Mouse (Mus musculus): ENCODE measurements around the gene Frmpd2. TPM values are rescaled to one million over a fixed set of nuclear protein-coding genes. Genes with fewer than 3 reads are reported as not detected.
A peak's percentile ranks its signal among the peaks of the same experiment; 100 is the strongest.
"Not testable (repeated sequence)": the region's sequence is repeated elsewhere in the genome, so short reads cannot be mapped to it uniquely, and the experiment has no call there.

Gene Frmpd2
- total and polyA plus RNA-seq, 3 experiments = not detected

DNA sequence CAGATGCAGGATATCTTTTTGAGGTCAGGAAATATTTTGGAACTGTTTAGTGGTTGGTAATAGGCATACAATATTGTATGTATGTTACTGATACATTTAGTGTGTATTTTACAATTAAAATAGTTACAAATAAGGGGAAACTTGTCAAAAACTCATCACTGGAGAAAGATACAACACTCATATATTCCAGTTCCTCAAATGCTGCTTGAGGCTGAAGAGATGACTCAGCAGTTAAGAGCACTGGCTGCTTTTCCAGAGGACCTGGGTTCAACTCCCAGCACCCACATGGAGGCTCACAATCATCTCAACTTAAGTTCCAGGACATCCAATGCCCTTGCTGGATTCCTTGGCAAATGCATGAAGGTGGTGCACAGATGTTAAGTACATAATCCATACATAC, 47.4 kb upstream of the Frmpd2 start:
- H3K4me2 ChIP-seq (ENCODE audit: insufficient read depth, low read depth, poor library complexity, severe bottlenecking) = no peak overlapping the region
- no peak overlapping the region for H3K4me3 ChIP-seq (replicated peaks in 1 of 3; ENCODE audit: low read depth in 2 of 3, low read length in 2 of 3, poor library complexity in 1 of 3)
- H3K9ac ChIP-seq (ENCODE audit: insufficient read depth, low read depth) = no peak overlapping the region
- H3K36me3 ChIP-seq (replicated peaks in 1 of 2; ENCODE audit: control insufficient read depth in 1 of 2, insufficient read depth in 1 of 2, low read length in 1 of 2) = peaks cover 0 to 2% of the 10 kb centered on the region in 2 experiments
- in situ Hi-C loops (cut with MboI; ENCODE audit: low pct_ligation_motif_present, low pct_unique_long_range_greater_than_20kb, low sequenced_read_pairs) (no loop called here), dilution Hi-C loops (cut with MboI; ENCODE audit: extremely low pct_ligation_motif_present, extremely low pct_unique_long_range_greater_than_20kb, low sequenced_read_pairs) (no loop called here)
- H3K4me1 ChIP-seq (ENCODE audit: control insufficient read depth in 1 of 2, insufficient read depth in 2 of 2) = peaks cover 0 to 12% of the 10 kb centered on the region in 2 experiments; a peak in 1 of 4 replicates
- H3K79me2 ChIP-seq (replicated peaks; ENCODE audit: control insufficient read depth, extremely low read depth, insufficient read depth, poor library complexity, severe bottlenecking) = no peaks in the 10 kb centered on the region
- DNase-seq (ENCODE audit: extremely low read depth) = peak; percentile 18
- TF ChIP-seq MAFK (IDR thresholded peaks at IDR 0.05; ENCODE audit: insufficient replicate concordance, low read length) (peak; percentile 87), EP300 (IDR thresholded peaks at IDR 0.05; ENCODE audit: low read length) (peak; percentile 71; the same call in 1 of the 2 replicates), JUN (IDR thresholded peaks at IDR 0.05; ENCODE audit: insufficient read depth, low read depth, low read length) (peak; percentile 20; the same call in 1 of the 2 replicates), JUND (conservative IDR thresholded peaks at IDR 0.05; ENCODE audit: low read depth, low read length) (0 out of 2 replicates have a peak, but pooled peaks have one; percentile 32), KAT2A (IDR thresholded peaks at IDR 0.05; ENCODE audit: insufficient replicate concordance, low read length) (no peak), SMC3 (IDR thresholded peaks at IDR 0.05; ENCODE audit: low read depth, low read length) (no peak)
- no peaks in the 10 kb centered on the region for H3K9me3 ChIP-seq (replicated peaks; ENCODE audit: low read length)
- no peaks in the 10 kb centered on the region for H3K27me3 ChIP-seq (replicated peaks)
- H3K27ac ChIP-seq (ENCODE audit: insufficient read depth, low read depth) = no peak overlapping the region

- H3K4me2 ChIP-seq (ENCODE audit: insufficient read depth, low read depth, poor library complexity, severe bottlenecking); dilution Hi-C loops (cut with MboI; ENCODE audit: extremely low pct_ligation_motif_present, extremely low pct_unique_long_range_greater_than_20kb, low sequenced_read_pairs); DNase-seq (ENCODE audit: extremely low read depth); H3K27me3 ChIP-seq (replicated peaks); in situ Hi-C loops (cut with MboI; ENCODE audit: low pct_ligation_motif_present, low pct_unique_long_range_greater_than_20kb, low sequenced_read_pairs); H3K27ac ChIP-seq (ENCODE audit: insufficient read depth, low read depth); H3K4me3 ChIP-seq (replicated peaks in 1 of 3; ENCODE audit: low read depth in 2 of 3, low read length in 2 of 3, poor library complexity in 1 of 3); H3K4me1 ChIP-seq (ENCODE audit: control insufficient read depth in 1 of 2, insufficient read depth in 2 of 2); H3K79me2 ChIP-seq (replicated peaks; ENCODE audit: control insufficient read depth, extremely low read depth, insufficient read depth, poor library complexity, severe bottlenecking); H3K36me3 ChIP-seq (replicated peaks in 1 of 2; ENCODE audit: control insufficient read depth in 1 of 2, insufficient read depth in 1 of 2, low read length in 1 of 2); H3K9ac ChIP-seq (ENCODE audit: insufficient read depth, low read depth): not testable (repeated sequence)
- H3K9me3 ChIP-seq (replicated peaks; ENCODE audit: low read length) = peaks cover 14% of the 10 kb centered on the region
Observed at GRCm38 (mm10) chr14:33432485-33432884, 39.0 kb upstream of the Frmpd2 start.

GRCm38 (mm10) chr14:33443780-33444179, 27.7 kb upstream of the Frmpd2 start:
- H3K27ac ChIP-seq (ENCODE audit: insufficient read depth, low read depth) = no peak overlapping the region
- H3K36me3 ChIP-seq (replicated peaks in 1 of 2; ENCODE audit: control insufficient read depth in 1 of 2, insufficient read depth in 1 of 2, low read length in 1 of 2) = no peaks in the 10 kb centered on the region
- peak; percentile 24; the same call in 1 of the 2 replicates for TF ChIP-seq IRF4 (IDR thresholded peaks at IDR 0.05; ENCODE audit: low read depth, low read length)
- TF ChIP-seq BHLHE40 (IDR thresholded peaks at IDR 0.05; ENCODE audit: low read depth, low read length) = peak; percentile 45
- TF ChIP-seq JUND (conservative IDR thresholded peaks at IDR 0.05; ENCODE audit: low read depth, low read length) = 0 out of 2 replicates have a peak, but pooled peaks have one; percentile 35
- peak; percentile 45 for TF ChIP-seq JUN (IDR thresholded peaks at IDR 0.05; ENCODE audit: insufficient read depth, low read depth, low read length)
- TF ChIP-seq CHD2 (IDR thresholded peaks at IDR 0.05; ENCODE audit: low read length) = no peak
- TF ChIP-seq CHD1 (IDR thresholded peaks at IDR 0.05; ENCODE audit: low read depth, low read length) = no peak
- in situ Hi-C loops (cut with MboI; ENCODE audit: low pct_ligation_motif_present, low pct_unique_long_range_greater_than_20kb, low sequenced_read_pairs) = no loop called here
- H3K9ac ChIP-seq (ENCODE audit: insufficient read depth, low read depth) = no peak overlapping the region
- no peak overlapping the region for H3K4me2 ChIP-seq (ENCODE audit: insufficient read depth, low read depth, poor library complexity, severe bottlenecking)
- H3K9me3 ChIP-seq (replicated peaks; ENCODE audit: low read length) = no peaks in the 10 kb centered on the region
- peak; percentile 35 for DNase-seq (ENCODE audit: extremely low read depth)
- H3K27me3 ChIP-seq (replicated peaks) = peaks cover 21% of the 10 kb centered on the region
- H3K79me2 ChIP-seq (replicated peaks; ENCODE audit: control insufficient read depth, extremely low read depth, insufficient read depth, poor library complexity, severe bottlenecking) = no peaks in the 10 kb centered on the region
- H3K4me3 ChIP-seq (replicated peaks in 1 of 3; ENCODE audit: low read depth in 2 of 3, low read length in 2 of 3, poor library complexity in 1 of 3) = no peak overlapping the region
- peaks cover 7 to 23% of the 10 kb centered on the region in 2 experiments; a peak in 3 of 4 replicates for H3K4me1 ChIP-seq (ENCODE audit: control insufficient read depth in 1 of 2, insufficient read depth in 2 of 2)
- dilution Hi-C loops (cut with MboI; ENCODE audit: extremely low pct_ligation_motif_present, extremely low pct_unique_long_range_greater_than_20kb, low sequenced_read_pairs) = no loop called here

Data from CH12.LX (cell line).